Mouse (Mus musculus): ENCODE results near the gene D8Ertd738e.
"Not testable (repeated sequence)": the region's sequence is repeated elsewhere in the genome, so short reads cannot be mapped to it uniquely, and the experiment has no call there.

The D8Ertd738e gene

GRCm38 (mm10) chr8:84249257-84250170, at the start of gene D8Ertd738e:
Gene D8Ertd738e, minus strand, starts transcription at chr8:84249719.
- DNase-seq, result peak; percentile 90

- no peak for DNase-seq
Observed at GRCm38 (mm10) chr8:84297029-84297785, 47.7 kb upstream of the D8Ertd738e start.

DNA sequence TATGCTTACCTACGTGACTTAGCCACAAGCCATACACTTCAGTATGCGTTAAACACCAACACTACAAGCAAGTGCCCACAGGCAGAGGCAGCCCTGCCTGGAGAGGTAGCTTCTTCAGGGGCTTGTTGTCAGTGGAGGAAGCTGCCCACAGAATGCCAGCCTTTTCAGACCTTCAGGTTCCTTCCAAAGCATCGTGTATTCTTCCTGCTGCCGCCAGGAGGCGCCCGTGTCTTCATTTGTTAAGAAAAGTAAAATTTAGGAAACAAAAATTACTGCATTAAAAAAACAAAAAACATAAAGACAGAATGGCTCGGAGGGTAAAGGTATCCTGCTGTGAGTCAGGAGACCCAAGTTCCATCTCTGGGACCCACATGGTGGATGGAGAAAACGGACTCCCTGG, 42.2 kb upstream of the D8Ertd738e start:
- no peak for DNase-seq

DNA sequence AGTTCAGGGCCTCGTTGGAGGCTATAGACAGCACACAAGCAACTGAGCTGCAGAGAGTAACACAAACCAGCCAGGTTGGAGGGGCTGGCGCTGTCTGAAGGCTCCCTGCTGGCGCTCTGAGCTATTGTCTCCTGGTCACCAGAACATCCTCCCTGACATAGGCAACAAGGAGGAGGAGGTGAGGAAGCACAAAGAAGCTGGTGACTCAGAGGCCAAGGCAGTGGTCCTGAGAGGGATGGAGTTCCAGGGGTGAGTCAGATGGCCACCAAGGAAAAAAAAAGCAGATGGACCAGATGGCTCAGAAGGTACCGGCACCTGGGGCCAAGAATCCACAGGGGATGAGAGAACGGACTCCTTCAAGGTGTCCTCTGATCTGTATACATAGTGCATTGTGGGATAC, 41.6 kb upstream of the D8Ertd738e start:
- DNase-seq, result no peak

DNA sequence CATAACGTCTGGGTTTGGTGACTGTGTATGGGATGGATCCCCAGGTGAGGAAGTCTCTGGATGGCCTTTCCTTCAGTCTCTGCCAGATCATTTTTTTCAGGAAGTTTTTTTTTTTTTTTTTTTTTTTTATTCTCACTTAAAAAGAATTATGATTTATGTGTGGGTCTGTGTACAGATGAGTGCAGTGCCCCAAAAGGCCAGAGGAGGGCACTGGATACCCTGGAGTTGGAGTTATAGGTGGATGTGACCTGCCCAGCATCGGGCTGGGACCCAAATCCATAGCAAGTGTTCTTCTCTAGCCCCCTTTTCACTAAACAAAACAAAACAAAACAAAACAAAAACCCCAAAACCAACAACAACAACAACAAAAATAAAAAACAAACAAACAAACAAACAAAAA, 39.4 kb upstream of the D8Ertd738e start:
- no peak for DNase-seq

GRCm38 (mm10) chr8:84285665-84286064, 36.1 kb upstream of the D8Ertd738e start:
- not testable (repeated sequence) for DNase-seq

- peak; percentile 51 for DNase-seq
Observed at GRCm38 (mm10) chr8:84284608-84285063, 35.1 kb upstream of the D8Ertd738e start.

DNA sequence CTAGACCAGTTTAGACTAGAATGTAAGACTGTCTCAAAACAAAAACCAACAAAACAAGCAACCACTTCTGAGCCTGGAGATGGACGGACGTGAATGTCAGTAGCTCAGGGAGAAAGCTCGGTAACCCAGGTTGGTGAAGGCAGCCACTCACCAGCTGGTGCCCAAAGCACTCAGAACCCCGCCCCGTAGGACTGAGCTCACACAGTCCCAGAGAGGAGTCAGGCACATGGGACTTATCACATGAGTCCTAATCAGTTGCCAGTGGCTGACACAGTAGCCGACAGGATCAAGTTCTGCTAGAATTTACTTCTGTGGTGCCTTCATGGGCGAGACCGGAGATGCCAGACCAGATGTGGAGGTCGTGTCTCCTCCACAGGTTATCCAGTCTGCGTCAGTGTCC, 31.3 kb upstream of the D8Ertd738e start:
- no peak for DNase-seq

- no peak for DNase-seq
Observed at GRCm38 (mm10) chr8:84276447-84276846, 26.9 kb upstream of the D8Ertd738e start.

- no peak for DNase-seq
Observed at GRCm38 (mm10) chr8:84273968-84274367, 24.4 kb upstream of the D8Ertd738e start.

DNA sequence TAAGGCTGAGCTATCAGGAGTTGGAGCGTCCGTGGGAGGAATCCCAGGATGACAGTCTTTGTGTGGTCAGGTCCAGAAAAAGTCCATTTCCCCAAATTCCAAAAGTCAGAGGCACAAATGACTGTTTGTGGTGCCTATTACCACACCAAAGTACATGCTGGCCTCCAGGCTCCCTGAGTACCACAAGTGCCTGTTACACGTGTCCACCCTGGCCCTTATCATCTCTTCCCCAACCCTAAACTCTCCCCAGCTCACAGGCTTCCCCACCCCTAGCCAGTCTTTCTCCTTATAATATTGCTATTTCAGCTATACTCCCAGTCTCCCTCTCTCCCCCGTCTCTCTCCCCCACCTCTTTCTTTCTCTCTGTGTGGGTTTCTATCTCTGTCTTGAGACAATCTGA, 22.8 kb upstream of the D8Ertd738e start:
- DNase-seq, result no peak

- peak; percentile 100 for DNase-seq
Observed at GRCm38 (mm10) chr8:84269950-84270773, 20.6 kb upstream of the D8Ertd738e start, which contains the start of gene Ccdc130. Gene Ccdc130, minus strand, starts transcription at chr8:84270380.

- DNase-seq, result peak; percentile 40
Observed at GRCm38 (mm10) chr8:84261098-84261497, 11.6 kb upstream of the D8Ertd738e start.

- peak; percentile 82 for DNase-seq
Observed at GRCm38 (mm10) chr8:84256822-84257610, 7.5 kb upstream of the D8Ertd738e start, which contains the start of gene Mri1. Gene Mri1, minus strand, starts transcription at chr8:84257326.

- no peak for DNase-seq
Observed at GRCm38 (mm10) chr8:84256458-84256821, 6.9 kb upstream of the D8Ertd738e start.

DNA sequence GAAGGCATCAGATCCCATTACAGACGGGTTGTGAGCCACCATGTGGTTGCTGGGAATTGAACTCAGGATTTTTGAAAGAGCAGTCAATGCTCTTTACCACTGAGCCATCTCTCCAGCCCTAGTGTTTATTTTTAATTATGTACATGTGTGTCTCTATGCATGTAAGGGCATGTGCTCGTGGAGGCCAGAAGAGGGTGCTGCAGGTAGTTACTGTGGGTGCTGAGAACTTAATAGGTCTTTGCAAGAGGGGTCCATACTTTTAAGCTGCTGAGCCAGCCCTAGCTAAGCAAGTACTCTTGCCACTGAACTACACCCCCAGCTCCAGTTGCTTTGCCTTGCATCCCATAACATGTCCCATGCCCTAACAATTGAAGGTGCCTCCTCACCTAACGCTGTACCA, 6.3 kb upstream of the D8Ertd738e start:
- DNase-seq, result no peak

GRCm38 (mm10) chr8:84241821-84242220, 7.7 kb downstream of the D8Ertd738e start:
- DNase-seq, result no peak

DNA sequence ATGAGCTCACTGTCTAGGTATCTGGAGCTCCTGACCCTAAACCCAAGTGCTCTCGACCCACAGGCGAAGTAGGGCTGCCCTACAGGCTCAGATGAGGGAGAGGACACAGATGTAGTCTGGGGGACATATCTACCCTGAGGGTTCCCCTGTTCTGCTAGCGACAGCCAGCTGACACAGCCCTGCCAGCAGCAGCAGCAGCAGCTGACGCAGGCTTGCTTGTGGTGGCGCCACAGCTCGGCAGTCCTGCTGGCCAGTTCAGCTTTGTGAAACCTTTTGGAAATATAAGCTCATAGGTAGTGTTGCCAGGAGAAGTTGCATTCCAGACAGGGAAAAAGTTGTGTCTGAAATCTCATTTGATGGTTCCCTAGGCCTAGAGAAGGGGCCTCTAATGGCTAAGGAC, 8.4 kb downstream of the D8Ertd738e start:
- DNase-seq, result no peak

DNA sequence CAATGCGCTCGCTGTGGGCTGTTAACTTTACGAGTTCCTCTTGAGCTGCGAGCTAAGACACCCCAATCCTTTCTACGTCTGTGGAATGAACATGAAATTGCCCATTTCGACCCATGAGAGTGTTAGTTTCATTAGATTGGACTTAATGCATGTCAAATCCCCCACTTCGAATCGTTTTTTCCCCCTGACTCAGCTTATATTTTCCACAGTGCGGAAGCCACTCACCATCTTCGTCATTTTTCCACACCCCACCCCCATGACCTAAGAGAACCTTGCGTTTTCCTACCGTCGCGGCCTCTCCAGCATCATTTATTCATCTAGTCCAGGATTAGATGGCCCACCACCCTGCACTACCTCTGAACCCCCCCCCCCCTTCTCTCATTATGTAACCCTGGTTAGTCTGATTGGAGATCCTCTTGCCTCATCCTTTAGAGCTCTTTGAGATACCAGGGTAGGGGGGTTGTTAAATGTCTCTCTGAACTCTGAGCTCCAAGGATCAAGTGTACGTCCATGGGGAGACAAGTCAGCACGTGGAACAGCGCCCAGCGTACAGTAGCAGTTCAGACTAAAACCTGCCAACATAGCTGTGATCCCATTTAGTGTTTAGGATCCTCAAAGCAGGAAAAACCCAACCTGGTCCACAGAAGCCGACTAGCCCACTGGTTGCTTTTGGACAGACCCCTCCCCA, 11.8 kb downstream of the D8Ertd738e start:
- no peak for DNase-seq

DNA sequence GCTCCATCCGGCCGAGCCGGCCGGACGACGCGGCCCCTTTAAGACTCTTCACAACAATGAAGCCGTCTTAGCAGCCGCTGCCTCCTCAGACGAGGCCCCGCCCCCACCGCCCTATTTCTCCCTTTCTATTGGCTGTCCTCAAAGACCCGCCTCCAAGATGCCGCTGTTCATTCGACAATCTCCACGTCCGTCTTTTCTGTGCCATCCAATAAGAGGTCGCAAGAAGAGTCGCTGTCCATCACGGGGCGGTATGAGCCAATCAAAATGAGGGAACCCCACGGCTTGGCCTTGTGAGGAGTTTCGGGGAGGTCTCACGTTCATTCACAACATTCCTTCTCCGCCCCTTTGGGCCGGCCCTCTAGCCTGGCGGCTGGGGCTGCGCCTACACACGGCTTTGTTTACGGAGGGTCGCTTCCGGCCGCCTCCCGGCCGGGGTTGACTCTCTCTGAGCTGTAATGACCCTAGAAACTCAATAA, 12.5 kb downstream of the D8Ertd738e start, which contains the start of gene Zswim4:
TSS of gene Zswim4 (minus strand) at position 58 of the 476 bp plus-strand sequence.
- DNase-seq, result peak; percentile 99

GRCm38 (mm10) chr8:84236410-84236997, 13.0 kb downstream of the D8Ertd738e start:
- DNase-seq, result no peak
